Mouse (Mus musculus) hindbrain, embryonic 14.5 days (tissue): ENCODE measurements at regions not wholly inside any gene's neighbourhood (a gene's known extent, or its start where the extent isn't known, plus 50 kb on each side); places are given as distances from the start of the nearest gene placed in this dataset.

Experiments used
- ATAC-seq: fragments of 200-750 bp; cut with Nextera tagmentation; 2 replicates; pipeline ENCODE4 v1.8.0; 2017; ENCODE audit warnings: moderate number of reproducible peaks, mild to moderate bottlenecking, moderate TSS enrichment, moderate library complexity; ENCODE audit not compliant: low FRiP score
- DNase-seq: peaks from one replicate; pipeline ENCODE4 v3.0.0-alpha.2; 2015; ENCODE audit warnings: low spot score
- H3K27ac ChIP-seq: fragments of 300-500 bp; sonication (generic); 2 replicates; pipeline ENCODE4 v1.5.1; 2014; ENCODE audit warnings: mild to moderate bottlenecking, moderate library complexity
- H3K27me3 ChIP-seq: fragments of 300-500 bp; sonication (generic); 2 replicates; pipeline ENCODE4 v1.6.1; 2014; ENCODE audit warnings: mild to moderate bottlenecking, low read length, mixed read lengths; ENCODE audit not compliant: control insufficient read depth, insufficient read depth
- H3K36me3 ChIP-seq: fragments of 300-500 bp; sonication (generic); replicated peaks from 2 replicates; pipeline ENCODE4 v1.6.1; 2014; ENCODE audit not compliant: control insufficient read depth, insufficient read depth
- H3K4me1 ChIP-seq: fragments of 300-500 bp; sonication (generic); replicated peaks from 2 replicates; pipeline ENCODE4 v1.6.1; 2014; ENCODE audit warnings: antibody characterized with exemption, low read length, mixed read lengths; ENCODE audit not compliant: control insufficient read depth, insufficient read depth
- H3K4me2 ChIP-seq: fragments of 300-500 bp; sonication (generic); replicated peaks from 2 replicates; pipeline ENCODE4 v1.6.1; 2014; ENCODE audit warnings: mild to moderate bottlenecking, moderate library complexity
- H3K4me3 ChIP-seq: fragments of 300-500 bp; sonication (generic); replicated peaks from 2 replicates; pipeline ENCODE4 v1.5.1; 2014; ENCODE audit warnings: mild to moderate bottlenecking, low read length
- H3K9ac ChIP-seq: fragments of 300-500 bp; sonication (generic); 2 replicates; pipeline ENCODE4 v1.6.1; 2014
- H3K9me3 ChIP-seq: fragments of 300-500 bp; sonication (generic); 2 replicates; pipeline ENCODE4 v1.6.1; 2016; ENCODE audit warnings: low read length; ENCODE audit not compliant: control insufficient read depth
- WGBS: fragments of 180-500 bp; shearing (Covaris S2); extraction: QIAGEN DNeasy Blood & Tissue Kit; methylation state at CpG from one replicate; pipeline ENCODE4 v1.1.7; 2014; 5-methylcytosine and 5-hydroxymethylcytosine counted together

DNA sequence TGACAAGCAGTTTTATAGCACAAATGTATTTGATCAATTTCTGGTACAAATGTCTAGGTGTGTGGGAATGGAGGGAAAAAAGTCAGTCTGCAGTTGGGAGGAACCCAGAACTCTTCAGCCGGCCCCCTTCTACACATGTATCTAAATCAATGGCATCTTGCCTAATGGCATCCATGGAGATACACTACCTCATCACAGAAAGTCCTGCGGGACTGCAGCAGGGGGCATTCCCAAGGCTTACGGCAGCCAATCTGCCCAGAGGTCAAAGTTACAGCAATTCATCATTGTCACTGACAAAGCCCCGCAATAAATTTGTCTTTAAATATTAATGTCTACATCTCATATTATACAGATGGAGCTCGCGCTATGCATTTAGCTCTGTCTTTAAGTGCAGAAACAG lies 135.7 kb upstream of the Arhgap5 start:
- DNase-seq (no peak), ATAC-seq (0 out of 2 replicates have a peak, but pooled peaks have one; percentile 51)
- Histone ChIP-seq H3K9ac (no peak overlapping the region), H3K4me1 (no peaks in the 10 kb centered on the region; the same call in 1 of the 2 replicates), H3K27me3 (no peaks in the 10 kb centered on the region), H3K36me3 (no peaks in the 10 kb centered on the region), H3K4me2 (no peak overlapping the region), H3K27ac (no peak overlapping the region), H3K9me3 (no peaks in the 10 kb centered on the region), H3K4me3 (no peak overlapping the region)
- WGBS = 34% methylated on average over 6 of the region's 6 CpGs

DNA sequence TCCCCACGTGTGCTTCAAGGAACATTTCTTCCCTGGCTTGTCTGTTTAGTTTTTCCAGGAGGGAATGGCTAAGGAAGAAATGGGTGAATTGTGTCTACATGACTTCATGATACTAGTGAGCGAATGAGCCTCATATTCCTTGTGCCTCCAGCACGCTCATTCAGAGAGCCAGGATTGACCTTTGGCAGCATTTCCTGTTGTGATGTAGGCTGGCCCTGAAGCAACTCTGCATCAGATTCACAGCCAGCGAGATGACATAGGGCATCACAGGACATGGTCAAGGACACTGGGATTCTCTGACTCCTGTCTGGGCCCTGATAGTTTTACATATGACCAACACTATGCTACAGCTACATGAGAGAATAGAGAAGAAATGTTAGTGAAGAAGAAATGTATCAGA lies 135.3 kb upstream of the Arhgap5 start:
- H3K4me3 ChIP-seq = no peak overlapping the region
- WGBS = 55% methylated on average over 4 of the region's 4 CpGs
- no peaks in the 10 kb centered on the region for H3K27me3 ChIP-seq
- no peaks in the 10 kb centered on the region for H3K9me3 ChIP-seq
- H3K27ac ChIP-seq = no peak overlapping the region
- DNase-seq = no peak
- H3K4me2 ChIP-seq = no peak overlapping the region
- H3K4me1 ChIP-seq = no peaks in the 10 kb centered on the region; the same call in 1 of the 2 replicates
- no peaks in the 10 kb centered on the region for H3K36me3 ChIP-seq
- no peak for ATAC-seq
- no peak overlapping the region for H3K9ac ChIP-seq

DNA sequence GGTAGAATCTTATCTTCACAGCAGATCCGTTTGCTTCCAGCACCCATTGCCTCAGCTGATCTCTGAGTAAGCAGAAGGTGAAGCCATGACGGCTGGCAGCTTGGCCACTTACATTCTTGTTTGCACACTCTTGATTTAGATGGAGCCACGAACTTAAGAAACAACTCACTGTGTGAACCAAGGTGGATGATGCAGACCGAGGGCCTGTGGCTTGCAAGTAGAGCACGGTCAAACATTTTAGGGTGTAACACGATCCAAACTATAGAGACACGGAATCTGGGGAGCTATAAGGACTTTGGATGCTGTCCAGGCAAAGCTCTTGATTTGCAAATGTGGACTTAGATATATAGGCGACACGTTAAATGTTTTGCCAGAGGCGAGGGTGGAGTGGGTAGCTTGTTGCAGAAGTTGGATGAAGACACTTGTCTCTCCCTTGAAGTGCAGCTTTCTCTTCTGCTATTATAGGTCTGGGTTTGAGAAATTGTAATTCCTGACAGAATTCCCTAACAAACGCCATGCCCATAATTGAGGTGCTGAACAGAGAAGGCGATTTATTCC lies 133.5 kb upstream of the Arhgap5 start:
- WGBS = 88% methylated on average over 12 of the region's 12 CpGs

DNA sequence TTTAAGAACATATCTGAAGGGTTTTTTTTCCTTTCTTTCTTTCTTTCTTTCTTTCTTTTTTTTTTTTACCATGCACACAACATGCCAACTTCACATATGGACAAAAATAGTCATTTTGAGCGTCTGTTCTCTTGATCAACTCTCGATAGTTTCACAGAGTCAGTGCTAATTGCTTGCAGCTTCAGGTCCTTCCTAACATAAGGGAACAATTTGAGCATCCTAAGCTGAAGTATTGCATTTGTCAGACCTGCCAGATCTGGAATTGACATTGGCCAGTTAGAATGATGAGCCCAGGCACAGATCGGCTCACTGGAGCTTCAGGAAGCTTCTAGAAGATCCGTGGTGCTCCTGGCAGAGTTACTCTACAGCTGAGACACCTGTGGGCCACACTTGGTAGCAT lies 128.7 kb upstream of the Arhgap5 start:
- DNase-seq (no peak), ATAC-seq (no peak)
- Histone ChIP-seq H3K9ac (no peak overlapping the region), H3K36me3 (no peaks in the 10 kb centered on the region), H3K9me3 (no peaks in the 10 kb centered on the region), H3K27ac (no peak overlapping the region), H3K4me1 (peaks cover 2% of the 10 kb centered on the region; the same call in 1 of the 2 replicates), H3K4me2 (no peak overlapping the region), H3K4me3 (no peak overlapping the region), H3K27me3 (no peaks in the 10 kb centered on the region)
- 95% methylated on average over 4 of the region's 4 CpGs for WGBS

More for the DNA sequence above, 133.5 kb upstream of the Arhgap5 start:
- DNase-seq = no peak
- no peak for ATAC-seq
- Histone ChIP-seq H3K4me3 (no peak overlapping the region), H3K4me2 (no peak overlapping the region), H3K4me1 (no peaks in the 10 kb centered on the region; the same call in 1 of the 2 replicates), H3K27me3 (no peaks in the 10 kb centered on the region), H3K9me3 (no peaks in the 10 kb centered on the region), H3K9ac (no peak overlapping the region), H3K36me3 (no peaks in the 10 kb centered on the region), H3K27ac (no peak overlapping the region)

DNA sequence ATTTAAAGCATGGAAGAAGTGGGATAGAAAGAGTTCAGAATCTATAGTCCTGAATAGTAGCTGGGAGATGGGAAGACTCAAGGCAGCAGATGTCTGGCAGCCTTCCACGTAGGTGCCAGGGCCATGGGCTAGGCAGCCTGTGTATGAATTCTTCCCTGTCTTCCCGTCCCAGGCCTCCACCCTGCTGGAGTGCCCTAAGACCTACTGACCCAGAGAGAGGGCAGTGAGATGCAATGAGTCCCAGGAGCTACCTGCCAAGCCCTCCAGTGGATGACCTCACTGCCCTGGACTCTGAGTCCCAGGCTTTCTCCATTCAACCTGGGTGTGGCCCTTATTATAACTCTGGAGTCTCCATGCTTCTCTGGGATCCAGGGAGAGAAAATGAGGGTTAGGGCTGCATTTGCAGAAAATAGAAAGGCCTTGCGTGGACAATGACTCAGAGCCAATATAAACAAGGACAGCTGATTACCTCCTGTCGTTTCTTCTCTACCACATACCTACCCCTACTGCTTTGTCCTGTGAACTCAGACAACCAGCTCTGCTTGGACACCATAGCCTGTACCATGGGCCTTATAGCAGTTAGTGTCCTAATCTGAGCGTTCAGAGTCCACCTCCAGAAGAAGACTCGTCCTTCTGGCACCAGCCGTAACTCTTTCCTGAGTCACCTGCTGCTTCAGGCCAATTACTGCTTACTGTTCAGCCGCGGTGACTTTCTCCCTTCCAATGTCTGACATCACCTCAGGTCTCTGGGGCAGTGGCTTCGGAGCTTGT lies 126.9 kb upstream of the Arhgap5 start:
- ATAC-seq (no peak), DNase-seq (no peak)
- 77% methylated on average over 10 of the region's 10 CpGs for WGBS
- no peak overlapping the region for H3K27ac ChIP-seq
- no peak overlapping the region for H3K4me2 ChIP-seq
- no peaks in the 10 kb centered on the region for H3K27me3 ChIP-seq
- no peak overlapping the region for H3K9ac ChIP-seq
- no peaks in the 10 kb centered on the region for H3K36me3 ChIP-seq
- H3K4me1 ChIP-seq = peaks cover 17% of the 10 kb centered on the region
- no peaks in the 10 kb centered on the region for H3K9me3 ChIP-seq
- no peak overlapping the region for H3K4me3 ChIP-seq

DNA sequence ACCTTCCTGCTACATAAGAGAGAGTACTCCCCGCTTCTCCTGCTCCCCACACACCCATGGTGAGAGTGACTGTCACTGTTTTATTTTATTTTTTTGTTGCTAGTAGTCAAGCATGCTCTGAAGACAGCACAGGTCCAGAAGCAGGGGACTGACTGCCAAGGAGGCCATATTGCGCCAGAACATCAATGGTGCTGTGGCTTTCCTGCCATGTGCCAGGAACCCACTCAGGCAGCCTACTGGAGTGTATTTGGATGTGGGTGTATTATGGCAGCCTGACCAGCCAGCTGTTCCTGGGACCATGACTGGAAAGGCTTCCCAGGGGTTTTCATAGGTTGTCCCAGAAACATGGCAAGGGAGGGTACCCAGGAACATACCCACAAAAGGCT lies 126.3 kb upstream of the Arhgap5 start:
- H3K4me3 ChIP-seq = no peak overlapping the region
- no peaks in the 10 kb centered on the region for H3K36me3 ChIP-seq
- ATAC-seq (no peak), DNase-seq (no peak)
- H3K9me3 ChIP-seq = no peaks in the 10 kb centered on the region
- H3K4me2 ChIP-seq = no peak overlapping the region
- no peak overlapping the region for H3K27ac ChIP-seq
- H3K9ac ChIP-seq = no peak overlapping the region
- WGBS = 92% methylated on average over 2 of the region's 2 CpGs
- peaks cover 23% of the 10 kb centered on the region for H3K4me1 ChIP-seq
- H3K27me3 ChIP-seq = no peaks in the 10 kb centered on the region

DNA sequence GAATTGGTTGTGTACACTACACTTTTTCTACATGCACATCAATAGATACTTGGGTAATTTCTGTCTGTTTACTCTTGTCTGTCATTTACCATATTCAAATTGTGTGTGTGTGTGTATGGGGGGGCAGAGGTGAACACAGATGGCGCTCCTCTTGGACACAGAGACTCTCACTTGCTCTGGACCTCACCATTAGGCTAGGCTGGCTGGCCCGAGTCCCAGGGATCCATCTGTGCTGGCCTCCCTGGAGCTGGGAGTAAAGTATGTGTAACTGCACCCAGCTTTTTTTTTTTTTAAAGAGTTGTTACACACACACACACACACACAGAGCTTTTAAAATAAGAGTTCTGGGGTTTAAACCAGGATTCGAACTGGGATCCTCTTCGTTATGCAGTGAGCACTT lies 124.5 kb upstream of the Arhgap5 start:
- Histone ChIP-seq H3K27ac (0 out of 2 replicates have a peak overlapping the region, but pooled peaks have one; percentile 16), H3K9me3 (no peaks in the 10 kb centered on the region), H3K27me3 (no peaks in the 10 kb centered on the region), H3K4me1 (peaks cover 27% of the 10 kb centered on the region), H3K4me3 (no peak overlapping the region), H3K4me2 (no peak overlapping the region), H3K9ac (no peak overlapping the region), H3K36me3 (no peaks in the 10 kb centered on the region)
- 86% methylated on average over 4 of the region's 4 CpGs for WGBS
- ATAC-seq (no peak), DNase-seq (no peak)

DNA sequence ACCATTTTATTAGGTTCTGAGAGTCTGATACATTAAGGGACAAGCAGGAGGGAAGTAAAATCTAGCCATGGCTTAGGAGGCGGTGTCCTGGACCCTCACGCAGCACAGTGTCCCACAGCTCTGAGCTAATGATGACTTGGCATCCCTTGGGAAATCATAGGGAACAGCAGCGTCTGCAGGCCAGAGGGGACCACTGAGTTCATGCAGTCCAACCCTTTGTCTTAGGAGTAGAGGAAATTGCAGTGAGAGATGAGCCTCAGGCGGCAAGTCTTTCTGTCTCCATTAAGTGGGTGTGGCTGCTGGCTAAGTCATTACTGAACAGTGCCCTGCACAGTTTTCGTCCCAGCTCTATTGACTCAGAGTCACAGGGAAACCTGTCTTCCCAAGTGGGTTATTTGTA lies 123.8 kb upstream of the Arhgap5 start:
- DNase-seq = no peak
- Histone ChIP-seq H3K27me3 (no peaks in the 10 kb centered on the region), H3K4me3 (no peak overlapping the region), H3K9me3 (no peaks in the 10 kb centered on the region), H3K4me1 (peaks cover 27% of the 10 kb centered on the region), H3K4me2 (no peak overlapping the region), H3K9ac (no peak overlapping the region), H3K36me3 (no peaks in the 10 kb centered on the region), H3K27ac (0 out of 2 replicates have a peak overlapping the region, but pooled peaks have one; percentile 16)
- WGBS = 23% methylated on average over 5 of the region's 5 CpGs
- no peak for ATAC-seq

DNA sequence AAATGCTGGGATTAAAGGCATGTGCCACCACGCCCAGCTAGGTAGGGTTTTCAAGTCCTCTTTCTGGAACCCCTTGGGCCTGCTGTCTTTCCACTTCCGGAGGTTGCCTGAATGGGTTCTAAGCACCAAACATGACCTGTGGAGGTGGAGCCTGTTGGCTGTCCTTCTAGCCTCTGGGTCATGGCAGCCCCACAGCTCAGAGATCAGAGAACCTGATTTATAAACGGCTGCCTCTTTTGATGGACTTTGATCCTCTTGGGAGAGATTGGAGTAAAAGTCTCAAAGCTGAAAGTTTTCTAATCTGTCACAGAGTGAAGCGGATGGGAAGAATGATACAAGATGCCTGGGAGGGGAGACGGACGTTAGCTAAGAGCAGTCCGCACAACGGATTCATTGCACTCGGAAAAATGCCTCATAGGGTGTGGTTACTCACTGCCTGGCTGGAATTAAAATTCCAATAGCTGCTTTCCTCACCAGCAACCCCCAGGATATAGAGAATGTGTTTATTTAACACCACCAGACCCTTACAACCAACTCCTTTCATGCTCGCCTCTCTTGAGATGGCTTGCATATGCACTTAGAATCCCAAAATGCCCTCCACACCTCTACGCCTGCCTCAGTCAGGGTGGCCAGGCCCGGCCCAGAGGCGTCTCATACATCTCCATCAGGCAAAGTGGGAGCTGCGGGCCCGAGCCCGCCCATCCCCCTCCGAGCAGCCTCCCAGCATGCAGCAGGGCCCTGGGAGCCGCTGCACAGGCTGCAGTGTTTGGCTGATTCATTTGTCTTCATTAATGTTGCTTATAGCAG lies 122.4 kb upstream of the Arhgap5 start:
- no peak overlapping the region; the same call in 1 of the 2 replicates for H3K4me2 ChIP-seq
- DNase-seq (peak; percentile 65), ATAC-seq (peak; percentile 79)
- H3K4me1 ChIP-seq = peaks cover 27% of the 10 kb centered on the region
- H3K36me3 ChIP-seq = no peaks in the 10 kb centered on the region
- no peaks in the 10 kb centered on the region for H3K27me3 ChIP-seq
- 0 out of 2 replicates have a peak overlapping the region, but pooled peaks have one; percentile 21 for H3K9ac ChIP-seq
- no peak overlapping the region for H3K4me3 ChIP-seq
- peak overlapping the region; percentile 58 for H3K27ac ChIP-seq
- WGBS = 33% methylated on average over 18 of the region's 18 CpGs
- H3K9me3 ChIP-seq = no peaks in the 10 kb centered on the region
